Comparison of ENCODE assay signal across 31 mouse cellular contexts in the genomic region with DNA sequence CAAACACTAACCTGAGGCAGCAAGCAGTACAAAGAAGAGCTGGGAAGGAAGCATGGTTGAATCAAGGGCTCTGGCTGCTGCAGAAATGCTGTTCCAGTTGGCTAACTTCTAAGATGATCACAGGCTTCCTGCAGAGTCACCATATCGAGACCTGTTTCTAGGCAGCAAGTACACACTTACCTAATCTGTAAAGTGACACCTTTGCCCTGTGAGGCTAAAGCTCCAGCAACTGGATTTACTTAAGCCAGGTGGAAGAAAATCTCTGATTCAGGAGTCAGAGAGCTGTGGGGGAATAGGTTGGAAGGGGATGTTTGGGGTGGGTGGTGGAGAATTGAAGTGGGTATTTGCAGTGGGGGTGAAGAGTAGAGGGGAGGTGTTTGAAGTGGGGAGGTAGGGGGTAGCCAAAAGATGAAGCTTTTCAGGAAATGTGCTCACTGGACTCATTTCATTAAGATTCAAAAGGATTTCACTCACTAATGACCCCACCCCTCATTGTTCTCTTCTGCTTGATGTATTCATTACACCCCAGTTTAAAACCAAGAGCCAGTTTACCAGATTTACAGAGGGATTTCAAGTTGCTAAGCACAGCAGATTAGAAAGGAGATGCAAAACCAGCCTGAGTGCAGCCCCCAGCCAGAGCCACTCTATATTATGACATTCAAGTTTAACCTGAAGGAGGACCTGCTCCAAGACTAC. TPM values are rescaled to one million over a fixed set of nuclear protein-coding genes. Genes with fewer than 3 reads are reported as not detected.
DNase-seq lines count a peak whose midpoint lies in the region; ATAC-seq and TF ChIP-seq lines count a peak whose summit lies in the region.
"Had no signal": no experiment of that assay in that cellular context is flagged by ENCODE, and none has a peak within 500 bp of the region (broad histone marks: within the 10 kb centered on the region; RNA-seq: fewer than 3 reads in every experiment).

A gene (minus strand): TSS at position 92 of the 696 bp plus-strand sequence.

- TF ChIP-seq CTCF in Patski (IDR thresholded peaks at IDR 0.05) = no peak

- H3K9ac ChIP-seq in midbrain, embryonic 16.5 days (ENCODE audit: low read depth, low read length) = no peak within 1 kb of the TSS
- H3K9ac ChIP-seq: embryonic facial prominence, embryonic 13.5 days; forebrain, embryonic 13.5 days; heart, embryonic 13.5 days; hindbrain, embryonic 14.5 days had no signal

- no peaks in the 10 kb centered on the region for H3K9me3 ChIP-seq in midbrain, embryonic 16.5 days (replicated peaks; ENCODE audit: control insufficient read depth, low read length, poor library complexity, severe bottlenecking)
- no peaks in the 10 kb centered on the region for H3K9me3 ChIP-seq in midbrain, embryonic 10.5 days (replicated peaks)
- H3K9me3 ChIP-seq: embryonic facial prominence, embryonic 13.5 days; forebrain, embryonic 10.5 days; forebrain, embryonic 13.5 days; G1E; heart, embryonic 13.5 days had no signal

- CTCF ChIA-PET in Patski (lab: Charles Lee) = no interaction called here

- no peak within 1 kb of the TSS for H3K27ac ChIP-seq in midbrain, embryonic 16.5 days (ENCODE audit: low read length)
- no peak within 1 kb of the TSS for H3K27ac ChIP-seq in midbrain, embryonic 10.5 days (replicated peaks)
- H3K27ac ChIP-seq: embryonic facial prominence, embryonic 13.5 days; forebrain, embryonic 10.5 days; forebrain, embryonic 13.5 days; heart, embryonic 13.5 days; hindbrain, embryonic 14.5 days; hindbrain, postnatal 0 days had no signal

- ATAC-seq in midbrain, embryonic 16.5 days = peak; percentile 26; the same call in 1 of the 2 replicates
- ATAC-seq in Patski = peak; percentile 21
- ATAC-seq: CD4-positive, CD25-positive, alpha-beta regulatory T cell, adult 4 months; forebrain, embryonic 13.5 days; hindbrain, postnatal 0 days; inflammation-experienced regulatory T-cells, adult 6 months had no signal

- no peaks in the 10 kb centered on the region for H3K4me1 ChIP-seq in midbrain, embryonic 16.5 days (ENCODE audit: control insufficient read depth, insufficient read depth, low read length)
- H3K4me1 ChIP-seq in midbrain, embryonic 10.5 days = peaks cover 6% of the 10 kb centered on the region; the same call in 1 of the 2 replicates
- H3K4me1 ChIP-seq: forebrain, embryonic 13.5 days; heart, embryonic 13.5 days had no signal

- no peak within 1 kb of the TSS for H3K4me3 ChIP-seq in midbrain, embryonic 16.5 days (ENCODE audit: low read depth, low read length)
- no peak within 1 kb of the TSS for H3K4me3 ChIP-seq in midbrain, embryonic 10.5 days
- H3K4me3 ChIP-seq: embryonic facial prominence, embryonic 13.5 days; forebrain, embryonic 10.5 days; forebrain, embryonic 13.5 days; heart, embryonic 13.5 days had no signal

- 14% methylated on average over 1 of the region's 1 CpGs for WGBS in midbrain, embryonic 16.5 days
- WGBS in midbrain, embryonic 10.5 days = 15% methylated on average over 1 of the region's 1 CpGs

- H3K4me2 ChIP-seq in midbrain, embryonic 16.5 days (ENCODE audit: low read length) = no peak within 1 kb of the TSS
- H3K4me2 ChIP-seq: embryonic facial prominence, embryonic 13.5 days; forebrain, embryonic 13.5 days; heart, embryonic 13.5 days; hindbrain, embryonic 14.5 days had no signal

- H3K27me3 ChIP-seq in midbrain, embryonic 16.5 days (ENCODE audit: control insufficient read depth, insufficient read depth, low read depth, low read length) = no peaks in the 10 kb centered on the region
- no peaks in the 10 kb centered on the region for H3K27me3 ChIP-seq in midbrain, embryonic 10.5 days (ENCODE audit: low read depth, poor library complexity, severe bottlenecking)
- H3K27me3 ChIP-seq in Patski = no peaks in the 10 kb centered on the region
- H3K27me3 ChIP-seq: embryonic facial prominence, embryonic 13.5 days; forebrain, embryonic 13.5 days; heart, embryonic 13.5 days had no signal

- POLR2A ChIA-PET in Patski (lab: Charles Lee) = no interaction called here

- no peak for DNase-seq in midbrain, embryonic 10.5 days (ENCODE audit: low spot score)
- no peak for DNase-seq in Patski (ENCODE audit: low read depth, low spot score)
- DNase-seq in skeletal muscle tissue, adult 2 months (ENCODE audit: low read depth, low spot score) = peak; percentile 8
- no peak for DNase-seq in kidney, adult 9 months
- no peak for DNase-seq in embryo, embryonic 10.5 days (ENCODE audit: low spot score)
- DNase-seq: adrenal gland, postnatal 10 days; adrenal gland, postnatal 36 days; cerebellum, adult 18-20 months; cerebellum, adult 9-10 months; cerebellum, postnatal 14 days; gastrocnemius, postnatal 25 days; heart, adult 18-20 months; heart, postnatal 14 days; heart, postnatal 4 days; kidney, adult 11 months had no signal

- no peaks in the 10 kb centered on the region for H3K36me3 ChIP-seq in midbrain, embryonic 16.5 days (ENCODE audit: control insufficient read depth, insufficient read depth, low read length)
- no peaks in the 10 kb centered on the region for H3K36me3 ChIP-seq in midbrain, embryonic 10.5 days
- H3K36me3 ChIP-seq: embryonic facial prominence, embryonic 13.5 days; forebrain, embryonic 10.5 days; G1E; heart, embryonic 13.5 days had no signal

- in situ Hi-C loops in Patski (cut with MboI; ENCODE audit: low pct_unique_long_range_greater_than_20kb) = loop anchor here (5.0 to 10.0 kb wide), 2 partner anchors 557 to 1340 kb away; no protein-coding TSS in a partner anchor

RNA-seq across cellular contexts. Expression of the gene that starts here (rescaled TPM):
- polyA plus RNA-seq in midbrain, embryonic 16.5 days (2015; fragmentation: Nextera tagmentation; extraction: Ambion mirVana) = not detected in 2 replicates
- polyA plus RNA-seq in midbrain, embryonic 10.5 days (2016; fragmentation: Nextera tagmentation; extraction: Ambion mirVana) = not detected in 2 replicates
- polyA plus RNA-seq in Patski (2021) = not detected
- polyA plus RNA-seq: C2C12; CD4-positive, CD25-positive, alpha-beta regulatory T cell, adult 4 months; embryonic facial prominence, embryonic 13.5 days; forebrain, embryonic 10.5 days; forebrain, embryonic 13.5 days; forebrain, embryonic 16.5 days; frontal cortex, adult 2 months; G1E; gonadal fat pad, adult 2 months; heart, embryonic 13.5 days; heart, embryonic 16.5 days; hindbrain, embryonic 11.5 days; hindbrain, postnatal 0 days; inflammation-experienced regulatory T-cells, adult 6 months had no signal

Comparison
In these comparisons a context has a peak if more than half of its experiments do, and no peak if none do; other contexts are left out.
1. Peak in ATAC-seq in midbrain, embryonic 16.5 days; RNA of the gene not detected or under 1 TPM.
2. Peak in ATAC-seq in Patski; RNA of the gene not detected or under 1 TPM.